Mouse (Mus musculus) C2C12 (cell line): ENCODE results near the gene Gdpgp1.

Experiments
- CTCF ChIP-seq: IDR thresholded peaks from one replicate; pipeline ENCODE4 v1.5.1; 2011; ENCODE audit not compliant: control insufficient read depth, insufficient read depth, insufficient read length
- MYOD1 ChIP-seq: IDR thresholded peaks from one replicate; pipeline ENCODE4 v1.6.1; 2011; ENCODE audit warnings: low read depth; ENCODE audit not compliant: control insufficient read depth, insufficient read length
- USF1 ChIP-seq: IDR thresholded peaks from one replicate; pipeline ENCODE4 v1.6.1; 2011; ENCODE audit warnings: low read depth, mild to moderate bottlenecking, control low read depth, moderate library complexity

DNA sequence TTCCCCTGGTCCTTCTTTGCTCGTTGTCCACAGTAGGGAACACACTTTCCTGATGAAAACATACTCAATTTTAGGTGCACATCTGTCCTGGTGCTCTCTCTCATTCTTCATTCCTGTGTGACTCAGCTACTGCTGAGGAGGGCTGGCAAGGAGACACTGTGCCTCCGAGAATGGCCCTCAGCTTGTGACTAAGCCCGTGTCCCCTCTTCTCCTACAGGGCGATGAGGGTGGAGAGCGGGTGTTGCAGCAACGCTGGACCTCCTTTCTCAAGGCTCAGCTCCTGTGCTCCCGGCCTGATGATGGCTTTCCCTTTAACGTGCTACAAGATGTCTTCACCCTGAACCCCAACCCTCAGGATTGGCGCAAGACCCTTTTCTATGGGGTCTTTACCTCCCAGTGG lies 14.0 kb upstream of the Gdpgp1 start:
- TF ChIP-seq MYOD1 (no peak), CTCF (no peak), USF1 (no peak)
